Mouse (Mus musculus) heart, embryonic 11.5 days (tissue): ENCODE measurements around the gene F2rl3. TPM values are rescaled to one million over a fixed set of nuclear protein-coding genes. Genes with fewer than 3 reads are reported as not detected.

Source experiments
- ATAC-seq: fragments of 200-750 bp; cut with Nextera tagmentation; replicated peaks from 2 replicates; pipeline ENCODE4 v1.8.0; 2017; ENCODE audit warnings: moderate library complexity; ENCODE audit not compliant: insufficient number of reproducible peaks, low FRiP score, low TSS enrichment
- H3K27ac ChIP-seq: fragments of 300-500 bp; sonication (generic); 2 replicates; pipeline ENCODE4 v1.5.1; 2014; ENCODE audit warnings: mild to moderate bottlenecking, low read depth, low read length
- H3K27me3 ChIP-seq: fragments of 300-500 bp; sonication (generic); 2 replicates; pipeline ENCODE4 v1.6.1; 2014; ENCODE audit warnings: mild to moderate bottlenecking, low read length, mixed read lengths; ENCODE audit not compliant: control insufficient read depth, insufficient read depth
- H3K36me3 ChIP-seq: fragments of 300-500 bp; sonication (generic); 2 replicates; pipeline ENCODE4 v1.6.1; 2014; ENCODE audit warnings: mild to moderate bottlenecking, low read length, moderate library complexity, mixed read lengths; ENCODE audit not compliant: control insufficient read depth, insufficient read depth
- H3K4me1 ChIP-seq: fragments of 300-500 bp; sonication (generic); 2 replicates; pipeline ENCODE4 v1.6.1; 2014; ENCODE audit warnings: low read length; ENCODE audit not compliant: control insufficient read depth, insufficient read depth
- H3K4me2 ChIP-seq: fragments of 300-500 bp; sonication (generic); 2 replicates; pipeline ENCODE4 v1.6.1; 2014; ENCODE audit warnings: mild to moderate bottlenecking, moderate library complexity
- H3K4me3 ChIP-seq: fragments of 300-500 bp; sonication (generic); 2 replicates; pipeline ENCODE4 v1.5.1; 2014; ENCODE audit warnings: low read depth, low read length
- H3K9ac ChIP-seq: fragments of 300-500 bp; sonication (generic); 2 replicates; pipeline ENCODE4 v1.6.1; 2014; ENCODE audit warnings: mild to moderate bottlenecking, low read depth, low read length, moderate library complexity
- H3K9me3 ChIP-seq: fragments of 300-500 bp; sonication (generic); replicated peaks from 2 replicates; pipeline ENCODE4 v1.6.1; 2016; ENCODE audit warnings: low read length; ENCODE audit not compliant: control insufficient read depth
- WGBS: fragments of 180-500 bp; shearing (Covaris S2); extraction: QIAGEN DNeasy Blood & Tissue Kit; methylation state at CpG from one replicate; pipeline ENCODE4 v1.1.7; 2014; ENCODE audit not compliant: insufficient replicate concordance; 5-methylcytosine and 5-hydroxymethylcytosine counted together
- polyA plus RNA-seq: library from polyadenylated mRNA; unstranded; fragments of >200 nt; fragmentation: Nextera tagmentation; extraction: Ambion mirVana; gene quantifications from 2 replicates; pipeline ENCODE4 v1.2.1, GENCODE M21; 2014

F2rl3 gene
- polyA plus RNA-seq, 1 experiment from 2014 or later, result 1.2 TPM

- ATAC-seq, result no peak
- Histone ChIP-seq H3K36me3 (peaks cover 40% of the 10 kb centered on the region), H3K27me3 (no peaks in the 10 kb centered on the region), H3K9me3 (no peaks in the 10 kb centered on the region), H3K4me1 (no peaks in the 10 kb centered on the region), H3K27ac (no peak overlapping the region), H3K4me3 (no peak overlapping the region), H3K4me2 (no peak overlapping the region), H3K9ac (no peak overlapping the region)
Observed at GRCm38 (mm10) chr8:72736868-72737267, 24.8 kb upstream of the F2rl3 start.

GRCm38 (mm10) chr8:72746061-72746460, 15.6 kb upstream of the F2rl3 start:
- no peaks in the 10 kb centered on the region for H3K4me1 ChIP-seq
- no peak overlapping the region for H3K9ac ChIP-seq
- no peak overlapping the region for H3K27ac ChIP-seq
- H3K9me3 ChIP-seq, result no peaks in the 10 kb centered on the region
- WGBS, result 46% methylated on average over 5 of the region's 5 CpGs
- peaks cover 52% of the 10 kb centered on the region for H3K36me3 ChIP-seq
- no peak overlapping the region for H3K4me3 ChIP-seq
- ATAC-seq, result no peak; the same call in 1 of the 2 replicates
- H3K27me3 ChIP-seq, result no peaks in the 10 kb centered on the region
- no peak overlapping the region for H3K4me2 ChIP-seq

GRCm38 (mm10) chr8:72749846-72750245, 11.8 kb upstream of the F2rl3 start:
- no peak for ATAC-seq
- Histone ChIP-seq H3K27me3 (no peaks in the 10 kb centered on the region), H3K9ac (no peak overlapping the region), H3K36me3 (peaks cover 52% of the 10 kb centered on the region), H3K27ac (no peak overlapping the region), H3K4me2 (no peak overlapping the region), H3K4me1 (no peaks in the 10 kb centered on the region), H3K9me3 (no peaks in the 10 kb centered on the region), H3K4me3 (no peak overlapping the region)
- 89% methylated on average over 26 of the region's 26 CpGs for WGBS

GRCm38 (mm10) chr8:72750266-72750665, 11.4 kb upstream of the F2rl3 start:
- no peak overlapping the region for H3K4me3 ChIP-seq
- no peak overlapping the region for H3K4me2 ChIP-seq
- no peak for ATAC-seq
- no peak overlapping the region for H3K9ac ChIP-seq
- H3K27me3 ChIP-seq, result no peaks in the 10 kb centered on the region
- WGBS, result 96% methylated on average over 6 of the region's 6 CpGs
- H3K27ac ChIP-seq, result no peak overlapping the region
- no peaks in the 10 kb centered on the region for H3K4me1 ChIP-seq
- peaks cover 51% of the 10 kb centered on the region for H3K36me3 ChIP-seq
- no peaks in the 10 kb centered on the region for H3K9me3 ChIP-seq

GRCm38 (mm10) chr8:72751126-72751525, 10.6 kb upstream of the F2rl3 start:
- Histone ChIP-seq H3K9me3 (no peaks in the 10 kb centered on the region), H3K4me2 (no peak overlapping the region), H3K27ac (no peak overlapping the region), H3K27me3 (no peaks in the 10 kb centered on the region), H3K9ac (no peak overlapping the region), H3K4me1 (no peaks in the 10 kb centered on the region), H3K36me3 (peaks cover 57% of the 10 kb centered on the region), H3K4me3 (no peak overlapping the region)
- no peak for ATAC-seq
- WGBS, result 90% methylated on average over 3 of the region's 3 CpGs

GRCm38 (mm10) chr8:72752289-72752688, 9.4 kb upstream of the F2rl3 start:
- ATAC-seq, result no peak
- no peak overlapping the region for H3K9ac ChIP-seq
- H3K9me3 ChIP-seq, result no peaks in the 10 kb centered on the region
- H3K4me1 ChIP-seq, result no peaks in the 10 kb centered on the region
- H3K27ac ChIP-seq, result no peak overlapping the region
- H3K4me3 ChIP-seq, result no peak overlapping the region
- 69% methylated on average over 3 of the region's 3 CpGs for WGBS
- peaks cover 57% of the 10 kb centered on the region for H3K36me3 ChIP-seq
- H3K4me2 ChIP-seq, result no peak overlapping the region
- H3K27me3 ChIP-seq, result no peaks in the 10 kb centered on the region

- Histone ChIP-seq H3K4me3 (no peak overlapping the region), H3K27me3 (no peaks in the 10 kb centered on the region), H3K4me1 (no peaks in the 10 kb centered on the region), H3K9ac (no peak overlapping the region), H3K4me2 (no peak overlapping the region), H3K9me3 (no peaks in the 10 kb centered on the region), H3K36me3 (peaks cover 53% of the 10 kb centered on the region), H3K27ac (no peak overlapping the region)
- ATAC-seq, result no peak
- WGBS, result 95% methylated on average over 9 of the region's 9 CpGs
Observed at GRCm38 (mm10) chr8:72753165-72753564, 8.5 kb upstream of the F2rl3 start.

- Histone ChIP-seq H3K4me3 (no peak overlapping the region), H3K9me3 (no peaks in the 10 kb centered on the region), H3K9ac (no peak overlapping the region), H3K27me3 (no peaks in the 10 kb centered on the region), H3K36me3 (peaks cover 58% of the 10 kb centered on the region), H3K4me2 (no peak overlapping the region), H3K27ac (no peak overlapping the region), H3K4me1 (no peaks in the 10 kb centered on the region)
- no peak for ATAC-seq
- WGBS, result 78% methylated on average over 2 of the region's 2 CpGs
Observed at GRCm38 (mm10) chr8:72753781-72754180, 7.9 kb upstream of the F2rl3 start.

GRCm38 (mm10) chr8:72756031-72756430, 5.6 kb upstream of the F2rl3 start:
- Histone ChIP-seq H3K9ac (no peak overlapping the region), H3K36me3 (peaks cover 41% of the 10 kb centered on the region), H3K4me3 (no peak overlapping the region), H3K27ac (no peak overlapping the region), H3K4me2 (no peak overlapping the region), H3K9me3 (no peaks in the 10 kb centered on the region), H3K27me3 (no peaks in the 10 kb centered on the region), H3K4me1 (no peaks in the 10 kb centered on the region)
- no peak for ATAC-seq
- WGBS, result 92% methylated on average over 2 of the region's 2 CpGs
